Mouse (Mus musculus) urinary bladder, postnatal 36 days (tissue): ENCODE data around the gene Aak1.
"Not testable (repeated sequence)": the region's sequence is repeated elsewhere in the genome, so short reads cannot be mapped to it uniquely, and the experiment has no call there.

Experiments used
- DNase-seq, 2 experiments: peaks; one replicate each; pipeline ENCODE4 v3.0.0; 2022; ENCODE audit warnings: low spot score in 2 of 2, mixed read lengths in 1 of 2

Aak1 gene

GRCm38 (mm10) chr6:87009692-87010328 is 160.5 kb downstream of the Aak1 start:
- peak; percentile 89 to 94 for DNase-seq

GRCm38 (mm10) chr6:87016916-87017315 is 167.6 kb downstream of the Aak1 start:
- no peak for DNase-seq

DNA sequence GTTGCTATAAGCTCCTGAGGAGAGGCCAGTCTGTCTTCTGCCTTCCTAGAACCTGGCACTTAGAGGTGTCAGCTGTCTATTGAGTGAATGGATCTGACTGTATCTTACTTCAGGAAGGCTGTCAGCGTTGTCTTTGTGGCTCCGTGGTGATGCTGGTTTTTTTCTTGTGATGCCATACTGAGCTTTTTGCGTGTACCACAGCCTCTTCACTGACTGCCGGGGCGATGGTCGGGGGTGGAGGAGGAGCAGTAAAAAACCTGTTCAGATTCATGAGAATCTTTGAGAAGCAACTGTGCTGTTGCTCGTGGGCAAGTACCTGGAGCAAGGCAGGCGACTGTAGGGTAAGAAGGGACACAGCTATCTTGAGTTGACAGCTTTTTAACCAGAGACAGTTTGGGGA is 169.6 kb downstream of the Aak1 start:
- DNase-seq: no peak

DNA sequence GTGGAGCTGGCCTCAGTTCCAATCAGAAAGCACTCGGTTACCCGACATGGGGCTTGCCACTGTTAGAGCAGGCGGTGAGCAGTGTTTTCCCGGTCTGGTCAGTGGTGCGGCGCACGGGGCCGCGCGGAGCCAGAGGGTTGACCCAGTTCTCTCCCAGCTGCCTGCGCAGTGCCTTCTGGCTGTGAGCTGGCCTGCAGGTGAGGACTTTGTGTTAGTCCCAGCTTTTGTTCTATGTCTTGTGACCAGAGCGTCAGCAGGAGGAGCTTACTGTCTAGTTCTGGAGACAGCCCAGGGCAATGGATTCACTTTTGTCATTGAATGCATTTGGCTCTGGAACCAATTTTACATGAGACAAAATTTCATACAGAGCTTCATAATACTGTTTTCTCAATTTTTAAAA is 172.5 kb downstream of the Aak1 start:
- no peak for DNase-seq

GRCm38 (mm10) chr6:87026980-87027379 is 177.7 kb downstream of the Aak1 start:
- DNase-seq: peak in 1 of 2 experiments; percentile 63

DNA sequence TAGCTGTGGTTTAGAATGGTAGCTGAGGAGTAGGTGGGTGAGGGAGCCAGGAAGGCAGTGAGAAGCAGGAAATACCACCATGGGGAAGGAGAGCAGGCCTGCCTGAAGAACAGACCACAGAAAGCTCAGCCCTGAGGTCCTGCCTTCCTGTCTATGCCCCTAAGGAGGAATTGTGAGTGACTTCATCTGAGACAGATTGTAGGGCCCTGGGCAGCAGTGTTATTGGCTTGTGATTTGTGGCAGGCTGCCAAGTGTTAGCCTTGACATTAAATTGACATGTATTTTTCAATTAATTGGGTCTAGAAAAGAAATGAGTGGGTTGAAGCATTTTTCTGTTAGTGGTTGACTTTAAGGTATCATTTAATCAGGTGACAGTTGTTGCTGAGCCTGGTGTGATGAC is 179.6 kb downstream of the Aak1 start:
- DNase-seq: no peak

DNA sequence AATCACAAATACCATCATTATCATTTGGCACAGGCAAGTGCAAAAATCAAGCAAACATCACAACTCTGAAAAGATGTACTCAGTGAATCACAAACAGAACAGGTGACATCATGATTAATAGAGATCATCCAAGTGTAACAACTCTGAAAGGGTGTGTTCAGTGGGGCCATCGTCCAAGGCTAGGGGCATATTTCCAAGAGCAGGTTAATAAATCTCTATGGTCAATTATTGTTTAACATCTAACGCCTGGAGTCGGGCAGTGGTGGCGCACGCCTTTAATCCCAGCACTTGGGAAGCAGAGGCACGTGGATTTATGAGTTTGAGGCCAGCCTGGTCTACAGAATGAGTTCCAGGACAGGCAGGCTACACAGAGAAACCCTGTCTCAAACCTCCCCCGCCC is 182.0 kb downstream of the Aak1 start:
- not testable (repeated sequence) for DNase-seq

GRCm38 (mm10) chr6:87032401-87032800 is 183.1 kb downstream of the Aak1 start:
- DNase-seq: no peak

DNA sequence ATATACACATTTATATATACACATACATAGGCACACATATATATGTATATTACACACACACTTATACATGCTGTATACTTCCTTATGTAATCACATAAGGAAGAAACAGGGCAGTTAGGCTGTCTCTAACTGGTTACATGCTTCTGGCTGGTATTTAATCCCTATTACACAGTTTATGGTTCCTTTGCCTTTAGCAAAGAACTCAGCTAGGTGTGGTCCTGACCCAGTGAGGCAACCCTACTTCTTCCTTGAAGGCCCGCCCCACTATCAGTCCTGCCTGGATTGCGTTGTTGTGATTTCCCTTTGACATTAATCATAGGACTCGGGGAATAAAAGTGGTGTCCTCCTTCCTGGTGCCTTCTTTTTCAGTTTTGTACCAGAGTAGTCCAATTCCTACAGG is 185.1 kb downstream of the Aak1 start:
- DNase-seq: no peak

DNA sequence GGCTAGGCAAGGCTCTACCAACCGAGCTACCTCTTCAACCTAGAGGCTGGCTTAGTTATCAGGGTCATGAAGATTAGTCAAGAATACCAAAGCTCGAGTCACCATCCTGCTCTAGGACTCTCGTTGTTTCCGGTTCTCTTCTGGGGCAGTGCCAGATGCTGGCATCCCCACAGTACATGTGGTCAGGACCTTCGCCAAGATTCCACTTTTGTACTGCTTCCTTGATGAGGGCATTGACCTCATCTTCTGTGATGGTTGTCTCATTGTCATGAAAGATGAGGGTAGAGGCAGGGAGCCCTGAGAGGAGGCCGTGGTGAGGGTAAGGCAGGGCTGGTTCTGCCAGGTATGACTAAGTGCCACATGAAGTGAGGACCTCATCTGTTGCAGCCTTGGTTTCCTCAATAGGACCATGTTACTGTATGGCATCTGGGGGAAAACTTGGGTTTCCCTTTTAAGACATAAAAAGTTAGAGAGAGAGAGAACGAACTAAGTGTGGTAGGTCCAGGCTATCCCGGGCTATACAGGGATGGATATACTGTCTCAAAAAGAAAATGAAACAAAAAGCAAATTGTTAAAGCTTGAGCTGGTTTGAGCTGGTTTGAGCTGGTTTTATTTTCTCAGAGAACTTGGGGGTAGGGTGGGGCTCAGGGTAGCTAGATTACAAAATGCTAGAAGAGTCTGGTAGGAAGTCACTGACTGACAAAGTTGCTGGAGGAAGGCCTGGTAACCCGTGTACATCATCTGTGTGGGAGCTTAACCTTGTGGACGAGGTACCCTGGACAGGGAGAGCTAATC is 188.7 kb downstream of the Aak1 start:
- DNase-seq: no peak

- DNase-seq: no peak
These were observed 189.8 kb downstream of the Aak1 start for GRCm38 (mm10) chr6:87039161-87039560.

DNA sequence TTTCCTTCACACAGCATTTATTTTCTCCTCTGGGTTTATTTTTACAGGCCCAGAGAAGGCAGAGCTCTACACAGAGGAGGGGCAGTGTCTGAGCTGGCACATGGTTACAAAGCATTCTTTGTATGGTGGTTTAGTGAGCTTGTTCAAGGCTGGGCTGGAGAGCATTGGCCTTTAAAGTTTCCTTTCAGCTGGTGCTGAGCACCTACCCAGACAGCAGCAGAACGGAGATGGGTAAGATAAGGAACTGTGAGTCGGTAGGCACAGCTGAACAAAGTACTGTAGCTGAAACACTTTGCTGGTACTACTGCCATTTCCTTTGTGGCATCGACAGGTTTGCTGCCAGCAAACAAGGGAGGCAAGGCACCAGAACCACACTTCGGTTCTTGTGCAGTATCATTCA is 191.7 kb downstream of the Aak1 start:
- DNase-seq: no peak

DNA sequence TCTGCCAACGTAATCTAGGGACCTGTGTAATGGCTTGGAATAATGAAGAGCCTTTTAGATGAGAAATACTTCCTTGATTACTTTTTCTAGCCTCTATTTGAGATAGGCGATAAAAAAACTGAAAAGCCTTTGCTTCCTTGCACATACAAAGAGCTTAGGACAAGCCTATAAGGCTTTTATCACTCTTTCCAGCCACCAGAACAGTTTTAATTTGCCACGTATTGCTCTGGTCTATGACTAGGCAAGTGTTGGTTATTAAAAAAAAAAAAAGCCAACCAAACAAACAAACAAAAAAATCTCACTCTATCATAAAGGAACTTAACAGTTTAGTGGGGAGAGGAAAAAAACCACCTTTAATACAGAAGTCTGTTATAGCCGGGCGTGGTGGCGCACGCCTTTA is 192.1 kb downstream of the Aak1 start:
- no peak for DNase-seq

DNA sequence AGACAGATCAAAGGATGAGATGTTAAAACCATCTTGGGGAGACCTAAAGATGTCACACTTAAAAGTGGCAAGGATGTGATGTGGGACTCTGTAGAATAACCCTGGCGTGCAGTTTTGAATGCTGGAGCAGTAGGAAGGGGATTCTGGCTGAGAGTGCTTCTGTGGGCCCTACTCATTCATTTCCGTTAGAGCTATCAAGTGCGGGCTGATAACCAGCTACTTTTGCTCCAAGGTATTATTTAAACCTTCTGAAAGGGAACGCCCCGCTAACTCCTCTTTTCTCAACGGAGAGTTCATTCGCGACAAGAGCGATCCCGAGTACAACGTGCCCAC is 192.7 kb downstream of the Aak1 start:
- no peak for DNase-seq

DNA sequence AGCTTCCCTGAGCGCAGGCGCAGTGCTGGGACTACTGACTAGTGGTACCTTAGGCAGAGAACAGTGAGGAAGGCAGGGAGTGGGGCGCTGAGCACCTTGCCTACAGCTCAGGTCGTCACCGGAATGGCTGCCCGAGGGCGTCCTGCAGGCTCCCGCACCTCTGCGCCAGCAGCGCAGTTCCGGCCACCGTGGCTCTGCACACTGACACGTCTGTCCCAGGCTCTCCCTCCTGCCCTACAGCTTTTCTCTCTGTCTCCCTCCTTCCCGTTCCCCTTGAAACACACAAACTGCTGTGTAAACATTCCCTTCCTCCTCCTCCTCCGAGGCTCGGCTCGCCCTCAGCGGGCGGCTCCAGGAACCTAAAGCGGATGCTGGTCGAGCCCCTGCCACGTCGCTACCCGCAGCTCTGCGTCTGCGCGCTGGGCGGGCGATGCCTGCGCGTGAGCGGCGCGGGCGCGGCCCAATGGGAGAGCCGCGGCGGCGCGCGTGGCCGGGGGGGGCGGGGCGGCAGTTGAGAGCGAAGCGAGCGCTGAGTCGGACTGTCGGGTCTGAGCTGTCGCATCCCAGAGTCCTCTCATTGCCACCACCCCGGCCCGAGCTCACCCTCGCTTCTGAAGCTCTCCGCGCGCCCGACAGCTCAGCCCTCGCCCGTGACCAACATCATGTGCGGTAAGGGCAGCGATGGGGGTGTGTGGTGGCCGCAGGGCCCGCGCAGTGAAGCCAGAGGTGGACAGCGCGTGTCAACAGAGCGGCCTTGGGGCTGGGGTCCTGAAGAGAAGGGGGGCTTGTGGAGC is 193.2 kb downstream of the Aak1 start, which contains the start of gene Gfpt1:
Gene Gfpt1 (plus strand): TSS at position 510 of the 794 bp plus-strand sequence.
- DNase-seq: peak; percentile 90 to 94

DNA sequence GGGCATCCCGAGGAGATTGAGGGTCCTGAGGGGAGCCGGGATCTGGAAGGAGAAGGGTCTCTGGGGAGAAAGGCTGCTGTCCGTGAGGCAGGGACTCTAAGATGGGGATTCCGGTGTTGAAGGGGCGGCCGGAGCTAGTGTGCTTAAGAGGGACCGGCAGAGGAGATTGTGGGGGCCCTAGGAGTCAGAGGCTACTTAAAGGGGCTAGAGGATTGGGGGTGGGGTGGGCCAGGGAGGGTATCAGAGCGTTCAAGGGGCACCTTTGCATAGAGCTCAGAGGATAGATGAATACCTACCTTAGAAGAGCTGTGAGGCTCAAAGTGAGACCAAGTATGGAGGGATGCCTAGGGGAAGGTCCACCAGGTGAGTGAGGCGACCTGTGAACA is 193.8 kb downstream of the Aak1 start:
- no peak for DNase-seq

GRCm38 (mm10) chr6:87044895-87045294 is 195.6 kb downstream of the Aak1 start:
- no peak for DNase-seq

GRCm38 (mm10) chr6:87045507-87045906 is 196.2 kb downstream of the Aak1 start:
- DNase-seq: no peak

DNA sequence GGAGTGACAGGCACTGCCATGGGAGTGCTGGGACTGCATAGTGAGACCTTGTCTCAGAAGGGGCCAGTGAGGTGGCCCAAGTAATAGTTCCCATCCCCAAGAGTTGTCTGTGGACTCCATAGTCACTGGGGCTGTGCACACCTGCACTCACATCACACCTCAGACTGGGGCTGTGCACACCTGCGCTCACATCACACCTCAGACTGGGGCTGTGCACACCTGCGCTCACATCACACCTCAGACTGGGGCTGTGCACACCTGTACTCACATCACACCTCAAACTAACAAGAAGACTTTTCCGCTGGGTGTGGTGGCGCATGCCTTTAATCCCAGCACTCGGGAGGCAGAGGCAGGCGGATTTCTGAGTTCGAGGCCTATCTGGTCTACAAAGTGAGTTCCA is 199.4 kb downstream of the Aak1 start:
- DNase-seq: not testable (repeated sequence)

DNA sequence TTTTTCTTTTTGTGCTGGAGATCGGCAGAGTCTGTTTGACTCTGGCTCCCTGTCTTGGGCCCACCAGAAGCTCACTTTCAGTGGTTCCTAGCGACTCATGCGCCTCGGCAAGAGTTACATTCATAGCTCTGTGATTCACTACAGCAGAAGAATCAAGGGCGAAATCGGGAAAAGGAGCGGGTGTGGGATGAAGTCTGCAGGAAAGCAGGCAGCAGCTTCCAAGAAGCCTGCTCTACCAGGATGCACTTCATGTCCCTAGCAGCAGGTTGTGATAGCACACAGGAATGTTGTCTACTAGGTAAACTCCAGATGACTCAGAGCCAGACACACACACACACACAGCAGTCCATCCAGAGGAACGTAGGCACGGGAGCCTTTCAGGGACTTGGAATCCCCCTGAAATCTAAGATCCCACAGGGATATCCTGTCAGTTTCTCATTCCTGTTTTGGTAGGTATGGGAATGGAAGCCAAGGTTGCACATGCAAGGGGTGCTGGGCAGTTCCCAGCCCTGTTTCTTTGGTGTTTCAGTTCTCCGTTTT is 202.6 kb downstream of the Aak1 start:
- DNase-seq: no peak
